Mouse (Mus musculus) cerebellum, postnatal 10 days (tissue): ENCODE measurements around the gene Gxylt1.
"Not testable (repeated sequence)": the region's sequence is repeated elsewhere in the genome, so short reads cannot be mapped to it uniquely, and the experiment has no call there.

Experiments used
- DNase-seq, 2 experiments: peaks; one replicate each; pipeline ENCODE4 v3.0.0; 2021; ENCODE audit warnings: mixed read lengths in 2 of 2

The Gxylt1 gene

GRCm38 (mm10) chr15:93262274-93262673, 12.7 kb downstream of the Gxylt1 start:
- DNase-seq: no peak

GRCm38 (mm10) chr15:93259933-93260332, 15.0 kb downstream of the Gxylt1 start:
- DNase-seq: no peak

GRCm38 (mm10) chr15:93255295-93255694, 19.7 kb downstream of the Gxylt1 start:
- DNase-seq: no peak

- no peak for DNase-seq
Observed at GRCm38 (mm10) chr15:93253172-93253571, 21.8 kb downstream of the Gxylt1 start.

GRCm38 (mm10) chr15:93252396-93252795, 22.6 kb downstream of the Gxylt1 start:
- no peak for DNase-seq

GRCm38 (mm10) chr15:93251553-93252250, 23.3 kb downstream of the Gxylt1 start:
- DNase-seq: peak; percentile 50 to 61

GRCm38 (mm10) chr15:93243202-93243601, 31.8 kb downstream of the Gxylt1 start:
- DNase-seq: peak in 1 of 2 experiments; percentile 21

GRCm38 (mm10) chr15:93236456-93236855, 38.5 kb downstream of the Gxylt1 start:
- not testable (repeated sequence) for DNase-seq

GRCm38 (mm10) chr15:93229028-93229427, 46.0 kb downstream of the Gxylt1 start:
- DNase-seq: no peak

- no peak for DNase-seq
Observed at GRCm38 (mm10) chr15:93228375-93228774, 46.6 kb downstream of the Gxylt1 start.

GRCm38 (mm10) chr15:93227764-93228079, 47.3 kb downstream of the Gxylt1 start:
- DNase-seq: peak; percentile 82 to 85

GRCm38 (mm10) chr15:93226930-93227763, 47.8 kb downstream of the Gxylt1 start:
- DNase-seq: peak; percentile 53 to 59

- DNase-seq: peak; percentile 18 to 34
Observed at GRCm38 (mm10) chr15:93222475-93222874, 52.5 kb downstream of the Gxylt1 start.

- no peak for DNase-seq
Observed at GRCm38 (mm10) chr15:93212617-93213016, 62.4 kb downstream of the Gxylt1 start.

GRCm38 (mm10) chr15:93204861-93205260, 70.1 kb downstream of the Gxylt1 start:
- no peak for DNase-seq

GRCm38 (mm10) chr15:93201956-93202355, 73.0 kb downstream of the Gxylt1 start:
- no peak for DNase-seq

GRCm38 (mm10) chr15:93191387-93192145, 83.4 kb downstream of the Gxylt1 start:
- DNase-seq: peak; percentile 33 to 34
